Mouse (Mus musculus): ENCODE measurements at regions not wholly inside any gene's neighbourhood (a gene's known extent, or its start where the extent isn't known, plus 50 kb on each side); places are given as distances from the start of the nearest gene placed in this dataset.

GRCm38 (mm10) chr7:67426076-67426475 is 53.4 kb upstream of the Mef2a start:
- Histone ChIP-seq H3K9ac (no peak overlapping the region), H3K27me3 (replicated peaks) (no peaks in the 10 kb centered on the region), H3K9me3 (no peaks in the 10 kb centered on the region), H3K36me3 (no peaks in the 10 kb centered on the region), H3K4me3 (no peak overlapping the region), H3K4me2 (no peak overlapping the region), H3K4me1 (peaks cover 32% of the 10 kb centered on the region), H3K27ac (replicated peaks) (no peak overlapping the region)
- ATAC-seq (ENCODE audit: extremely low read depth, insufficient number of reproducible peaks, low FRiP score, low TSS enrichment), result no peak

GRCm38 (mm10) chr7:67425581-67425980 is 52.9 kb upstream of the Mef2a start:
- Histone ChIP-seq H3K4me3 (no peak overlapping the region), H3K9me3 (no peaks in the 10 kb centered on the region), H3K9ac (no peak overlapping the region), H3K36me3 (no peaks in the 10 kb centered on the region), H3K4me1 (peaks cover 36% of the 10 kb centered on the region), H3K4me2 (no peak overlapping the region), H3K27me3 (replicated peaks) (no peaks in the 10 kb centered on the region), H3K27ac (replicated peaks) (peak overlapping the region; percentile 31; the same call in 1 of the 2 replicates)
- ATAC-seq (ENCODE audit: extremely low read depth, insufficient number of reproducible peaks, low FRiP score, low TSS enrichment), result no peak
- whole genome bisulfite sequencing, result 52% methylated on average over 1 of the region's 1 CpGs

DNA sequence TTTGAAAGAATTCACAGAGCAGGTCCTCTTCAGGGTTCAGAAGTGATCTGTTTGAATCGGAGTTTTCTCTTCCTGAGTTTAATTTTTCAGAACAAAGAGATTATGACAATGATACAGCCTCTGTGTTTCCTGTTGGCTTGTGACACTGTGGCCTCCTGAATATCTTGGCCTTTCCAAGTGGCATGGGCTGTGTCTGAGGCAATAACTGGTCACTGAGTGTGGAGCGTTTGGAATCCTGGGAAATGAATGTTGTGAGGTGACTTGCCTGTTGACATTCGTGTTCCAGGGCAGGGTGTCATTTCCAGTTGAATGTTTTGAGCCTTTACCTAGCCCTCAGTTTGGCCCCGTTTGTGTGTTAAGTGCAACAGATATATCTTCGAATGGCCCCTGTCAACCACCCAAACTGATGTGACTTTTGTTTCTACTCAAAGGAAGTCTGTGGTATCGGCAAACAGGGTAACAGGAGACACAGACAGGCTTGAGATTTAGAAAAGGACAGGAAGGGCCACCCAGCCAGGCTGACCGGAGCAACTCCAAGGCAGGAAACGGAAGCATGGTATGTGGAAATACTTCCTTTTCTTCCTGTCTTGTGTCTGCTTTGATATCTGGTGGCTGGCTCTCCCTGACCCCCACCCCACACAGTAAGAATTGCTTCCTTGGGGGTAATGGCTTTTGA is 52.3 kb upstream of the Mef2a start:
- no peak overlapping the region for H3K4me3 ChIP-seq
- peaks cover 42% of the 10 kb centered on the region for H3K4me1 ChIP-seq
- no peaks in the 10 kb centered on the region for H3K9me3 ChIP-seq
- H3K4me2 ChIP-seq, result no peak overlapping the region
- WGBS, result 41% methylated on average over 8 of the region's 8 CpGs
- ATAC-seq (ENCODE audit: extremely low read depth, insufficient number of reproducible peaks, low FRiP score, low TSS enrichment), result no peak
- H3K27me3 ChIP-seq (replicated peaks), result no peaks in the 10 kb centered on the region
- H3K9ac ChIP-seq, result no peak overlapping the region
- peak overlapping the region; percentile 31; the same call in 1 of the 2 replicates for H3K27ac ChIP-seq (replicated peaks)
- no peaks in the 10 kb centered on the region for H3K36me3 ChIP-seq

Measured in heart, embryonic 13.5 days (tissue).